Mouse (Mus musculus): Measurements from ENCODE around the gene Taf3. TPM values are rescaled to one million over a fixed set of nuclear protein-coding genes. Genes with fewer than 3 reads are reported as not detected.

Gene Taf3
- polyA plus RNA-seq, 1 experiment from 2014 or later: 18.0 TPM

GRCm38 (mm10) chr2:9982446-9982845 is 66.0 kb downstream of the Taf3 start:
- Histone ChIP-seq H3K27me3 (no peaks in the 10 kb centered on the region), H3K36me3 (no peaks in the 10 kb centered on the region), H3K9me3 (no peaks in the 10 kb centered on the region), H3K4me1 (replicated peaks) (peaks cover 17% of the 10 kb centered on the region), H3K27ac (no peak overlapping the region), H3K4me2 (replicated peaks) (no peak overlapping the region), H3K4me3 (replicated peaks) (no peak overlapping the region), H3K9ac (replicated peaks) (no peak overlapping the region)
- 32% methylated on average over 5 of the region's 5 CpGs for WGBS
- ATAC-seq: no peak

- Histone ChIP-seq H3K4me2 (replicated peaks) (no peak overlapping the region), H3K9ac (replicated peaks) (no peak overlapping the region), H3K4me1 (replicated peaks) (no peaks in the 10 kb centered on the region), H3K9me3 (no peaks in the 10 kb centered on the region), H3K27ac (no peak overlapping the region), H3K4me3 (replicated peaks) (no peak overlapping the region), H3K27me3 (no peaks in the 10 kb centered on the region), H3K36me3 (no peaks in the 10 kb centered on the region)
- 94% methylated on average over 3 of the region's 3 CpGs for WGBS
- ATAC-seq: no peak
Observed at GRCm38 (mm10) chr2:9971927-9972326, 76.5 kb downstream of the Taf3 start.

GRCm38 (mm10) chr2:9970579-9970978 is 77.8 kb downstream of the Taf3 start:
- H3K27me3 ChIP-seq: no peaks in the 10 kb centered on the region
- no peak overlapping the region for H3K27ac ChIP-seq
- H3K36me3 ChIP-seq: no peaks in the 10 kb centered on the region
- no peak overlapping the region for H3K4me3 ChIP-seq (replicated peaks)
- H3K9me3 ChIP-seq: no peaks in the 10 kb centered on the region
- no peak overlapping the region for H3K4me2 ChIP-seq (replicated peaks)
- no peak for ATAC-seq
- H3K4me1 ChIP-seq (replicated peaks): no peaks in the 10 kb centered on the region
- 97% methylated on average over 3 of the region's 3 CpGs for WGBS
- no peak overlapping the region for H3K9ac ChIP-seq (replicated peaks)

GRCm38 (mm10) chr2:9970178-9970577 is 78.2 kb downstream of the Taf3 start:
- Histone ChIP-seq H3K27ac (no peak overlapping the region), H3K36me3 (no peaks in the 10 kb centered on the region), H3K9ac (replicated peaks) (no peak overlapping the region), H3K27me3 (no peaks in the 10 kb centered on the region), H3K9me3 (no peaks in the 10 kb centered on the region), H3K4me1 (replicated peaks) (no peaks in the 10 kb centered on the region), H3K4me3 (replicated peaks) (no peak overlapping the region), H3K4me2 (replicated peaks) (no peak overlapping the region)
- ATAC-seq: no peak
- WGBS: 87% methylated on average over 4 of the region's 4 CpGs

- Histone ChIP-seq H3K27me3 (no peaks in the 10 kb centered on the region), H3K4me2 (replicated peaks) (no peak overlapping the region), H3K36me3 (no peaks in the 10 kb centered on the region), H3K4me1 (replicated peaks) (no peaks in the 10 kb centered on the region), H3K9me3 (no peaks in the 10 kb centered on the region), H3K27ac (no peak overlapping the region), H3K4me3 (replicated peaks) (no peak overlapping the region), H3K9ac (replicated peaks) (no peak overlapping the region)
- WGBS: 90% methylated on average over 5 of the region's 5 CpGs
- no peak for ATAC-seq
Observed at GRCm38 (mm10) chr2:9969734-9970133, 78.7 kb downstream of the Taf3 start.

- Histone ChIP-seq H3K4me2 (replicated peaks) (no peak overlapping the region), H3K27me3 (no peaks in the 10 kb centered on the region), H3K9ac (replicated peaks) (no peak overlapping the region), H3K9me3 (no peaks in the 10 kb centered on the region), H3K36me3 (no peaks in the 10 kb centered on the region), H3K4me3 (replicated peaks) (no peak overlapping the region), H3K4me1 (replicated peaks) (0 out of 2 replicates have a peak, but pooled peaks cover 6% of the 10 kb centered on the region), H3K27ac (no peak overlapping the region)
- ATAC-seq: no peak
- WGBS: 80% methylated on average over 1 of the region's 1 CpGs
Observed at GRCm38 (mm10) chr2:9966634-9967033, 81.8 kb downstream of the Taf3 start.

- no peak overlapping the region for H3K9ac ChIP-seq (replicated peaks)
- H3K4me3 ChIP-seq (replicated peaks): no peak overlapping the region
- no peak overlapping the region for H3K4me2 ChIP-seq (replicated peaks)
- no peak for ATAC-seq
- WGBS: 77% methylated on average over 1 of the region's 1 CpGs
- no peaks in the 10 kb centered on the region for H3K9me3 ChIP-seq
- H3K36me3 ChIP-seq: no peaks in the 10 kb centered on the region
- H3K4me1 ChIP-seq (replicated peaks): 0 out of 2 replicates have a peak, but pooled peaks cover 7% of the 10 kb centered on the region
- no peaks in the 10 kb centered on the region for H3K27me3 ChIP-seq
- no peak overlapping the region for H3K27ac ChIP-seq
Observed at GRCm38 (mm10) chr2:9965608-9966007, 82.8 kb downstream of the Taf3 start.

- H3K27ac ChIP-seq: no peak overlapping the region
- H3K4me2 ChIP-seq (replicated peaks): no peak overlapping the region
- H3K4me3 ChIP-seq (replicated peaks): no peak overlapping the region
- H3K36me3 ChIP-seq: no peaks in the 10 kb centered on the region
- no peaks in the 10 kb centered on the region for H3K27me3 ChIP-seq
- H3K9ac ChIP-seq (replicated peaks): no peak overlapping the region
- ATAC-seq: no peak
- H3K9me3 ChIP-seq: no peaks in the 10 kb centered on the region
- H3K4me1 ChIP-seq (replicated peaks): peaks cover 14% of the 10 kb centered on the region; the same call in 1 of the 2 replicates
Observed at GRCm38 (mm10) chr2:9962871-9963270, 85.5 kb downstream of the Taf3 start.

GRCm38 (mm10) chr2:9961708-9962107 is 86.7 kb downstream of the Taf3 start:
- no peak overlapping the region for H3K9ac ChIP-seq (replicated peaks)
- 89% methylated on average over 3 of the region's 3 CpGs for WGBS
- H3K27ac ChIP-seq: no peak overlapping the region
- H3K4me1 ChIP-seq (replicated peaks): peaks cover 19% of the 10 kb centered on the region
- no peaks in the 10 kb centered on the region for H3K27me3 ChIP-seq
- no peaks in the 10 kb centered on the region for H3K9me3 ChIP-seq
- H3K36me3 ChIP-seq: no peaks in the 10 kb centered on the region
- no peak overlapping the region for H3K4me2 ChIP-seq (replicated peaks)
- no peak for ATAC-seq
- no peak overlapping the region for H3K4me3 ChIP-seq (replicated peaks)

GRCm38 (mm10) chr2:9958011-9958410 is 90.4 kb downstream of the Taf3 start:
- 0 out of 2 replicates have a peak, but pooled peaks have one; percentile 32 for ATAC-seq

GRCm38 (mm10) chr2:9956546-9956945 is 91.8 kb downstream of the Taf3 start:
- H3K36me3 ChIP-seq: peaks cover 8% of the 10 kb centered on the region; the same call in 1 of the 2 replicates
- no peak overlapping the region for H3K4me3 ChIP-seq (replicated peaks)
- H3K27ac ChIP-seq: no peak overlapping the region
- no peak overlapping the region for H3K4me2 ChIP-seq (replicated peaks)
- no peaks in the 10 kb centered on the region for H3K9me3 ChIP-seq
- peaks cover 17% of the 10 kb centered on the region for H3K4me1 ChIP-seq (replicated peaks)
- no peak for ATAC-seq
- 82% methylated on average over 2 of the region's 2 CpGs for WGBS
- no peaks in the 10 kb centered on the region for H3K27me3 ChIP-seq
- no peak overlapping the region for H3K9ac ChIP-seq (replicated peaks)

More at GRCm38 (mm10) chr2:9958011-9958410, 90.4 kb downstream of the Taf3 start:
- H3K36me3 ChIP-seq: no peaks in the 10 kb centered on the region
- WGBS: 75% methylated on average over 6 of the region's 6 CpGs
- no peak overlapping the region for H3K9ac ChIP-seq (replicated peaks)
- no peaks in the 10 kb centered on the region for H3K27me3 ChIP-seq
- no peaks in the 10 kb centered on the region for H3K9me3 ChIP-seq
- H3K4me3 ChIP-seq (replicated peaks): no peak overlapping the region
- H3K4me2 ChIP-seq (replicated peaks): no peak overlapping the region
- H3K4me1 ChIP-seq (replicated peaks): peaks cover 24% of the 10 kb centered on the region
- H3K27ac ChIP-seq: no peak overlapping the region

- no peak overlapping the region for H3K4me3 ChIP-seq (replicated peaks)
- no peak overlapping the region for H3K9ac ChIP-seq (replicated peaks)
- H3K9me3 ChIP-seq: no peaks in the 10 kb centered on the region
- H3K4me2 ChIP-seq (replicated peaks): no peak overlapping the region
- no peaks in the 10 kb centered on the region for H3K27me3 ChIP-seq
- no peak for ATAC-seq
- WGBS: 55% methylated on average over 9 of the region's 9 CpGs
- H3K27ac ChIP-seq: no peak overlapping the region
- peaks cover 17% of the 10 kb centered on the region for H3K4me1 ChIP-seq (replicated peaks)
- H3K36me3 ChIP-seq: peaks cover 8% of the 10 kb centered on the region; the same call in 1 of the 2 replicates
Observed at GRCm38 (mm10) chr2:9955576-9956535, 92.5 kb downstream of the Taf3 start.

Data from midbrain, embryonic 13.5 days (tissue).